Comparison of ENCODE assay signal across 11 mouse cellular contexts in genomic region chr6:43774490-43774889, GRCm38 (mm10).
DNase-seq lines count a peak whose midpoint lies in the region; ATAC-seq and TF ChIP-seq lines count a peak whose summit lies in the region.
"Had no signal": no experiment of that assay in that cellular context is flagged by ENCODE, and none has a peak within 500 bp of the region (broad histone marks: within the 10 kb centered on the region; RNA-seq: fewer than 3 reads in every experiment).

No protein-coding gene starts in this region.

- peak; percentile 78 for ATAC-seq in kidney, embryonic 14.5 days (ENCODE audit: low FRiP score, low TSS enrichment)
- peak; percentile 99 for ATAC-seq in Patski
- peak; percentile 76 for ATAC-seq in forebrain, embryonic 11.5 days (replicated peaks; ENCODE audit: low FRiP score)
- ATAC-seq: liver, postnatal 0 days had no signal

- 0 out of 2 replicates have a peak, but pooled peaks cover 3% of the 10 kb centered on the region for H3K4me1 ChIP-seq in kidney, embryonic 14.5 days (ENCODE audit: control insufficient read depth, insufficient read depth, low read length)
- H3K4me1 ChIP-seq in forebrain, embryonic 11.5 days (replicated peaks; ENCODE audit: control insufficient read depth, insufficient read depth, low read length) = no peaks in the 10 kb centered on the region
- no peaks in the 10 kb centered on the region for H3K4me1 ChIP-seq in lung, adult 2 months (ENCODE audit: control insufficient read depth, insufficient read depth, low read length)

- no peak for TF ChIP-seq CTCF in Patski (IDR thresholded peaks at IDR 0.05)
- TF ChIP-seq CTCF in lung, adult 2 months (IDR thresholded peaks at IDR 0.05; ENCODE audit: insufficient read depth, low read length) = no peak

- WGBS in kidney, embryonic 14.5 days = 14% methylated on average over 4 of the region's 4 CpGs
- 17% methylated on average over 4 of the region's 4 CpGs for WGBS in forebrain, embryonic 11.5 days
- WGBS in lung, adult 2 months = 61% methylated on average over 4 of the region's 4 CpGs

- no peak overlapping the region for H3K27ac ChIP-seq in kidney, embryonic 14.5 days (ENCODE audit: low read depth, low read length)
- H3K27ac ChIP-seq in forebrain, embryonic 11.5 days (ENCODE audit: low read depth, low read length) = no peak overlapping the region

- DNase-seq in kidney, postnatal 25 days = no peak
- peak; percentile 72 for DNase-seq in Patski (ENCODE audit: low read depth, low spot score)
- no peak for DNase-seq in forebrain, embryonic 11.5 days (ENCODE audit: low spot score)
- DNase-seq in neural tube, embryonic 10.5 days (ENCODE audit: extremely low spot score, low spot score) = peak; percentile 14
- no peak for DNase-seq in left cerebral cortex, postnatal 10 days (ENCODE audit: extremely low spot score in 1 of 2, low spot score in 2 of 2)
- DNase-seq in lung, adult 2 months = no peak
- no peak for DNase-seq in left cerebral cortex, postnatal 4 days
- DNase-seq: cerebellum, adult 9-10 months; gastrocnemius, postnatal 10 days; liver, postnatal 0 days had no signal

- intact Hi-C loops in left cerebral cortex, postnatal 10 days (cut with DNase I) = no loop called here
- intact Hi-C loops in left cerebral cortex, postnatal 4 days (cut with DNase I) = no loop called here

- TF ChIP-seq POLR2A in lung, adult 2 months (IDR thresholded peaks at IDR 0.05; ENCODE audit: borderline replicate concordance, extremely low read depth, low read depth, low read length) = no peak

- H3K27me3 ChIP-seq in kidney, embryonic 14.5 days (ENCODE audit: control insufficient read depth, insufficient read depth, low read length) = no peaks in the 10 kb centered on the region
- H3K27me3 ChIP-seq in Patski = no peaks in the 10 kb centered on the region
- no peaks in the 10 kb centered on the region for H3K27me3 ChIP-seq in forebrain, embryonic 11.5 days (ENCODE audit: control insufficient read depth, insufficient read depth, low read length)

- in situ Hi-C loops in Patski (cut with MboI; ENCODE audit: low pct_unique_long_range_greater_than_20kb) = no loop called here

- no peak overlapping the region for H3K4me3 ChIP-seq in kidney, embryonic 14.5 days (ENCODE audit: low read length)
- H3K4me3 ChIP-seq in forebrain, embryonic 11.5 days (ENCODE audit: low read depth, low read length) = no peak overlapping the region
- no peak overlapping the region for H3K4me3 ChIP-seq in lung, adult 2 months (replicated peaks; ENCODE audit: extremely low read depth, low read depth, low read length)

- no peaks in the 10 kb centered on the region for H3K9me3 ChIP-seq in kidney, embryonic 14.5 days (ENCODE audit: control insufficient read depth, low read length)
- no peaks in the 10 kb centered on the region for H3K9me3 ChIP-seq in forebrain, embryonic 11.5 days (ENCODE audit: control insufficient read depth, low read length)

- CTCF ChIA-PET in Patski (lab: Charles Lee) = no interaction called here

- H3K36me3 ChIP-seq in kidney, embryonic 14.5 days (ENCODE audit: control insufficient read depth, insufficient read depth, low read length) = no peaks in the 10 kb centered on the region
- no peaks in the 10 kb centered on the region for H3K36me3 ChIP-seq in forebrain, embryonic 11.5 days (ENCODE audit: control insufficient read depth, insufficient read depth, low read length)

- POLR2A ChIA-PET in Patski (lab: Charles Lee) = no interaction called here

- no peak overlapping the region for H3K9ac ChIP-seq in kidney, embryonic 14.5 days (ENCODE audit: low read depth, low read length)
- no peak overlapping the region for H3K9ac ChIP-seq in forebrain, embryonic 11.5 days (ENCODE audit: low read length)
- H3K9ac ChIP-seq: liver, postnatal 0 days had no signal

- H3K4me2 ChIP-seq in kidney, embryonic 14.5 days (replicated peaks; ENCODE audit: low read depth, low read length) = no peak overlapping the region
- H3K4me2 ChIP-seq in forebrain, embryonic 11.5 days (ENCODE audit: low read depth, low read length, severe bottlenecking) = no peak overlapping the region

Comparison
In these comparisons a context has a peak if more than half of its experiments do, and no peak if none do; other contexts are left out.
1. DNase-seq: peak in Patski (single experiment) and neural tube, embryonic 10.5 days (single experiment); none in kidney, postnatal 25 days (0 of 2), forebrain, embryonic 11.5 days (single experiment), left cerebral cortex, postnatal 10 days (0 of 2), lung, adult 2 months (single experiment) and left cerebral cortex, postnatal 4 days (single experiment).
2. Peak in every context shown above with its lines, with median percentiles within 50 percentile points of each other: ATAC-seq.